Mouse (Mus musculus): Measurements from ENCODE around the gene Gm16442. TPM values are rescaled to one million over a fixed set of nuclear protein-coding genes. Genes with fewer than 3 reads are reported as not detected.
"Not testable (repeated sequence)": the region's sequence is repeated elsewhere in the genome, so short reads cannot be mapped to it uniquely, and the experiment has no call there.

Gm16442 gene
- total RNA-seq (2021) = not detected

DNA sequence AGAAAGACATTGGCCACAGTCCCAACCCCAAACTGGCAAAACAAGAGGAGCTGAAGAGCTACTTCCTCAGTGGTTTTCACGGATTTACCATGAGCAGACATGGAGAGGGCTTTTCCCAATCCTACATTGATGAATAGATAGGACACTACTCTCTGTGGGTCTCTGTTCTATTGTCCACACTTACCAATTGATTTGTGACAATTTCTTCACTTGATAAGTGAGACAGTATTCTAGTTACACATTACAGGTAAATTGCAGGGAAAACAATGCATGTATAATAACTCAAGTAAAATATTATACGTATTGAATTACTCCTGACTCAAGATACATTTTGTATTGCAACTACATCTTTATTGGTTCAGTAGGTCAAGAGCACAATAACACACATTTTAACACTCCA lies at the start of gene Gm16442:
TSS of gene Gm16442 (minus strand) at position 101 of the 400 bp plus-strand sequence.
- intact Hi-C loops (cut with DNase I); DNase-seq: not testable (repeated sequence)

GRCm38 (mm10) chr7:20168277-20168676 lies 45.9 kb upstream of the Gm16442 start, which contains the start of gene Vmn1r94:
Gene Vmn1r94, minus strand, starts transcription at chr7:20168377.
- DNase-seq; intact Hi-C loops (cut with DNase I): not testable (repeated sequence)

GRCm38 (mm10) chr7:20138988-20139387 lies 16.6 kb upstream of the Gm16442 start, which contains the start of gene Vmn1r93:
Gene Vmn1r93, minus strand, starts transcription at chr7:20139088.
- DNase-seq; intact Hi-C loops (cut with DNase I): not testable (repeated sequence)

GRCm38 (mm10) chr7:20099380-20099779 lies 23.0 kb downstream of the Gm16442 start, which contains the start of gene Vmn1r91:
Gene Vmn1r91, plus strand, starts transcription at chr7:20099680.
- intact Hi-C loops (cut with DNase I); DNase-seq: not testable (repeated sequence)

GRCm38 (mm10) chr7:20078118-20078517 lies 44.3 kb downstream of the Gm16442 start:
- DNase-seq; intact Hi-C loops (cut with DNase I): not testable (repeated sequence)

Other genes with a start within 250 kb of the Gm16442 start
- gene Ceacam19, start 234.6 kb downstream of the Gm16442 start, total RNA-seq (2021) = not detected
- gene Pvr, start 201.4 kb downstream of the Gm16442 start, total RNA-seq (2021) = 10 to 100 TPM; 14.6 to 18.8 TPM
- gene Igsf23, start 171.8 kb downstream of the Gm16442 start, total RNA-seq (2021) = not detected
- not detected for gene Ceacam20, start 157.2 kb downstream of the Gm16442 start, total RNA-seq (2021)
- gene Nlrp9b, start 131.1 kb downstream of the Gm16442 start, total RNA-seq (2021) = not detected
- not detected for gene Vmn1r91, start 22.9 kb downstream of the Gm16442 start, total RNA-seq (2021)
- not detected for gene Vmn1r93, start 16.5 kb upstream of the Gm16442 start, total RNA-seq (2021)
- gene Vmn1r94, start 45.8 kb upstream of the Gm16442 start, total RNA-seq (2021) = not detected
- not detected for gene Vmn1r95, start 71.1 kb upstream of the Gm16442 start, total RNA-seq (2021)
- gene Gm6164, start 83.0 kb upstream of the Gm16442 start, total RNA-seq (2021) = not detected
- gene Gm4498, start 111.2 kb upstream of the Gm16442 start, total RNA-seq (2021) = not detected
- gene Gm5890, start 140.3 kb upstream of the Gm16442 start, total RNA-seq (2021) = not detected
- not detected for gene Gm4133, start 211.5 kb upstream of the Gm16442 start, total RNA-seq (2021)

All from left cerebral cortex, postnatal 4 days (tissue).